Mouse (Mus musculus): ENCODE results near the gene Sgca.

- peak; percentile 58; the same call in 1 of the 2 replicates for TF ChIP-seq CTCF (IDR thresholded peaks at IDR 0.05; ENCODE audit: borderline replicate concordance, insufficient read depth, low read depth, low read length)
- TF ChIP-seq POLR2A (IDR thresholded peaks at IDR 0.05; ENCODE audit: borderline replicate concordance, insufficient read depth, low read length) = no peak
Measured at GRCm38 (mm10) chr11:94970210-94970943, 5.8 kb downstream of the Sgca start.

Measured in cerebellum, adult 2 months (tissue).